Mouse (Mus musculus): ENCODE results near the gene Fam151b. TPM values are rescaled to one million over a fixed set of nuclear protein-coding genes. Genes with fewer than 3 reads are reported as not detected.

The Fam151b gene
- total RNA-seq (2021) = 1 to 10 TPM; 4.5 to 6.5 TPM
- long read RNA-seq, experiment 1, transcript Fam151b-201 (6 exons, 1,152 nt) = major isoform, 6 of 9 reads
- long read RNA-seq, experiment 1, partial matches to known transcripts = 0 of 9 reads
- long read RNA-seq, experiment 1, other reads (novel, unspliced or antisense) = 2 of 9 reads
- long read RNA-seq, experiment 2, partial matches to known transcripts = 0 of 3 reads
- long read RNA-seq, experiment 2, other reads (novel, unspliced or antisense) = 1 of 3 reads

DNA sequence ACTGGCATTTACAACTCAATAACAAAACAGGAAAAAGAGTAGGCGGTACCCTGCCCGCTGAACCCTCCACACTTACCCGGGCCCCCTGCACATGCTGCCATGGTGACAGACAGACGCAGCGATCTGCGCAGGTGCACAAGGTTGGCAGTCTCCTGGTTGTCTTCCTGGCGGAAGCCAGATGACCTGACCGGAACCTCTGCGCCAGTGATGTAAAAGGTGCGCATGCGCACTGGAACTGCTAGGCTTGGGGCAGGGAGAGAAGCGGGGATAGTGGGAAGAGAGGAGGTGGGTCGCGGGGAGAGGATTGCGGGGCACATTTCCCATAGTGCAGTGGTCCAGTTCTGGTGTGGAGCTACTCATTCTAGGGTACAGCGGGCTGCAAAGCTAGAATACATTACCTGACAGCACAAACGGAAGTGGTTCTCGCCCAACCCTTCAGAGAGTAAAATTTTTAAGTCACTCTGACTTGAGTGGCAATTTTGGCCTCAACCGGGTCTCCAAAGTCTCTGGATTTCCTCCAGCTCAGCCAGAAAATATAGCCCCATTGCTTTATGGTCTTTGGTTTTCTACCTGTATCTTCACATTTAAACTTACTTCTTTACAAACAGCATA lies at the start of gene Fam151b:
Fam151b (minus strand) TSS at position 164 of the 612 bp plus-strand sequence.
- DNase-seq = peak; percentile 94 to 95

DNA sequence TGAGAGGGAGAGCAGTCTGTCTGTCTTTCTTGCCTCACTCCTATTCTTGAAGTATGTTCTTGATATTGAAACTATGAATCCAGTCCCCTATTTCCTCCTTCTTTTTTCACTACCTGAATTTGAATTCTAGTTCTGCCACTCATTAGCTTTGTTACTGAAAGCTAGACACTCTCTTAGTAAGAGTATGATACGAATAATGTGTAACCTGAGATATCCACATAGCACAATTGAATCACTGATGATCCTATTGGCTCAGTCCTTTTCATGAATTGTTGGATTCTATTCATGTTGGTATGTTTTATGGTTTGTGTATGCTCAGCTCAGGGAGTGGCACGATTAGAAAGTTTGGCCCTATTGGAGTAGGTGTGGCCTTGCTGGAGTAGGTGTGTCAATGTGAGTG lies 48.4 kb upstream of the Fam151b start:
- no peak for DNase-seq

DNA sequence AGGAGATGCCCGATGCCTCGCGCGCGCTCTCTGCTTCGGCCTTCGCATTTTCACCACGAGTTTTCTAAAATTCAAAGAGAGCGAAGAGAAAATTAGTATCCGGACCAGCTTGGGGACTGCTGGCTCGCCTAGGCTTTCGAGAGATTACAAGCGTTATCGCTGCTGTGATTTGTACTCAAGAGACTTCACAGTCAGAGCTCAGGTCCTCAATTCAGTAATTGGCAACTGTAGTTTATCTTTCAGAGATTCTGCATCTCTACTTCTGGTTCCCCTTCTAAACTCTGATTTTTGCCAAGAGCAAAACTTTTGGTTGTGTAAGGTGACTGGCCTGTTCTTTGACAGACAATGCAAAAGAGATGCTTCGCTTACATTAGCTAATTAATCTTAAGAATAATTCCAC lies 47.4 kb upstream of the Fam151b start:
- DNase-seq = no peak

DNA sequence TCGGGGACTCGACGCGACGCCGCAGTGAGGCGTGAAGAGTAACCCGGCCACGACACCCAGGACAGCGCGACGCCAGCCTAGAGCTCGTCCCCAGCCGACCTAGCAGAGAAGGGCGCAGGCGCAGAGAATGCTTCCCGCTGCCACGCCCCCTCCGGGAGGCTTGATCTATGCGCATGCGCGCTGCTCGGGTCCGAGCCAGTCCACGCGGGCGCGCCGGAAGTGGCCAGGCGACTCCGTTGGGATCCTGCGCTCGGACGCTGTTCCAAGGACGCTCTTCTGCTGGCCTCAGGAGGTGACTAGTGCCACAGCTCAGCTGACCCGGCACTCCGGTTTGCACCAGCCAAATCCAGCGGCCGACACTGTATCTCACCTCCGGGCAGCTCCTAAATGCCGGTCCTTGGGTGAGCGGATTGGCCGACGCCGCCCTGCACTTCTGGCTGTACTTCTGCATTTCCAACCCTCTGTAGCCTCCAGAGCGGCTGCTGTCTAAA lies 47.0 kb upstream of the Fam151b start, which contains the start of gene Zfyve16:
Zfyve16 (minus strand) TSS at position 148 of the 491 bp plus-strand sequence.
- DNase-seq = peak; percentile 99

DNA sequence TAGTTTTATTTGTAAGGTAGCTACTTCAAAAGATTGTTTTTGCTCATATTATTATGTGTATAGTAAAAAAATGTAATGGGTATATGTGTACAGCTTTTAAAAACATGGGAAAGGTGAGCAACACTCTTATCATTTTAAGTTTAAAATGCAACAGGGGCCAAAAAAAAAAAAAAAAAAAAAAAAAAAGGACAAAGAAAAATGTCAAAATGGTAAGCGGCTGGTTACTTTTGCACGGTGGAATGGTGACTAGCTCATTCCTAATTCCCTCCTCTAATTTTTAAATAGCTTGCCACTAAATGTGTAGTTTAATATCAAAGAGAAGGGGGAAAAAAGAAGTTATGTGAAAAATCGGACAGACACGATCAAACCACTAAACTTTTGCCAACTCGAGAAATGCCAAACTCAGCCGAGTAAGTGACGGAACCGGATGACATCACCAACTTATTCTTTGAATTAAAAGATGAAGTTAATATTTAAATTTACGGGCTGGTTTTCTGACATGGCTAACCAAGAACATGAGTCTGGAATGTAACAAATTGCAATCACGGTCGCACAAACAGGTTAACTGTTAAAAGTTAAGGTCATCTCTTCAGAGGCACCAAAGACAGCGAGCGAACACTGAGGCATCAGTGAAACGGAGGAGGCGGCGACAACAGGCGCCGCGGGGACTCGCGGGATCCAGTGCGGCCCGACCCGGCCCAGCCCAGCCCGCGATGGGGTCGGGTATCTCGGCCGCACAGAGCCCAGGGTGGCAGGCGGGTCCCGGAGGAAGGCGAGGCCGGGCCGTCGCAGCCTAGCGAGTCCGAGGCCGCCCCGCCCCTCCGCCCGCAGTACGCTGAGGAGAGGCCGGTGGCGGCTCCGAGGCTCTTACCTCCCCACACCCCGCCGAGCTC lies 46.3 kb upstream of the Fam151b start:
- no peak for DNase-seq

DNA sequence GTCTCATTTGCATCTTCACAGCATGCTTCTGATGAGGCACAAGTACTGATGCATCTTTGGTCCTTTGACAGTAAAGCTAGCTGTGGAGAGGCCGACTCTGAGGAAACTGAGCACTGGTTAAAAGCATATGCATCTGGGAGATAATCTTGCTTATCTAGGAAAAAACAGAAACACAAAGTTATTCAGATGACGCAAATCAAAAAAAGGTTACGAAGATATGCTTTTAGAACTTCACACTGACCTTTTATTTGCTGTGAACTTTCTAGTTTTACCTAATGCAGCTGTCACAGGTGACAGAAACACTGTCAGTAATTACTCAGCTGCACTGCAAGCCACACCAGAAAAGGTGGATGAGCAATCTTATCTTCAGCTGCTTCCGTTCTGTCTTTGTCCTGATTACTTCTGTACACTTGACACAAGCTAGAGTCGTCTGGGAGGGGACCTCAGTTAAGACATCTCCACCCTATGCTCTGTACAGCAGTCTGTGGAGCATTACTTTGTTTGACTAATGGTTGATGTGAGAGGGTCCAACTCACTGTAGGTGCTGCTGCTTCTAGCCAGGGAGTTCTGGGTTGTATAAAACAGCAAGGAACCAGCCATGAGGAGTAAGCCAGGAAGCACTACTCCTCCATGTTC lies 39.5 kb upstream of the Fam151b start:
- DNase-seq = no peak

DNA sequence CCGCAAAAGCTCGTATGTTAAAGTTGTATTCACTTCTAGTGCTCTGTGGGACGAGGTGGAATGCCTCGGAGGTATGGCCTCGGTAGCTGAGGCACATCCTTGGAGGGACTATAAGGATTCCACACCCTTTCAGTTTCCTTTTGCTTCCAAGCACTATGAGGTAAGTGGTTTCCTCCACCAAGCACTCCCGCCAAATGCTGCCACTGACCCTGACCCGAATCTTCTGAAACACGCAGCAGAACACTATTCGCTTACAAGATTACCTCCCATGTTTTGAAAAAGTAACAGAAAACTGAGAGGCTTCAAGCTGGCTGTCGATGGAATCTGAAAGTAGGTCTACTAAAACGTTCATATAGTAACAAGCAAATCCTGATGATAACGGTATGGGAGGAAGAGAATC lies 21.1 kb upstream of the Fam151b start:
- DNase-seq = peak; percentile 52 to 65

DNA sequence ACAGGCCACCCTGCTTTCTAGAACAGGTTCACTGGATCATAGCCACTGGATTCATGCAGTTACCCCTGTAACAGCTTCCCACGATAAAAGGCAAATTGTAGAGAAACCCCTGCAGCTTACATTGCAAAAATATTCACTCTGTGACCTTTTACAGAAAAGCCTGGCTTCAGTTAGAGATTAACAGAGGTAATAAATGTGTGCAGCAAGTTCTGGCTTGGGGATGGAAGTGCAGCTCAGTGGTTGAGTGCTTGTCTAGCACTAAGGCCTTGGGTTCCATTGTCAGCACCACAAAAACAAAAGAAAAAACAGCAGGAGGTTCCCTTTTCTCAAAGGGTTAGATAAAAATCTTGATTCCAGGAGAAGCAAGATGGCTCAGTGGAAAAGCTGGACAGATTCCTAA lies 8.1 kb upstream of the Fam151b start:
- no peak for DNase-seq

DNA sequence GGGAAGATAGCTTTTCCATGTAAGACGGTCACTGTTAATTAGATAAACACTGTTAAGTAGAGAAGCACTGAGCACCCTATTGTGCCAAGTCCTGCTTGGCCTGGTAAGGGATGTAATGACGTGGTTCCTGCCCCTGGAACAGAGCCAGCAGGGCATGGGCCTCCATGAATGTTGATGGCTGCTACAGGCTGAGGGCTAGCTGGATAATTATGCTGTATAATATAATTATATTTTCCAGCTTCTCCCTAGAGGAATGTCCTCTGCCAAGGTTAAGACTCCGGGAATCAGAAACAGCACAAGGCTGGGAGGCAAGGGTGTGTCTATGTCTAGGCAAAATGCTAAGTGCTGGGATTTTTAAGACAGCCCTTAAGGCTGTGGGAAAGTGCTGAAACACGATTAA lies 7.0 kb upstream of the Fam151b start:
- DNase-seq = peak; percentile 30

DNA sequence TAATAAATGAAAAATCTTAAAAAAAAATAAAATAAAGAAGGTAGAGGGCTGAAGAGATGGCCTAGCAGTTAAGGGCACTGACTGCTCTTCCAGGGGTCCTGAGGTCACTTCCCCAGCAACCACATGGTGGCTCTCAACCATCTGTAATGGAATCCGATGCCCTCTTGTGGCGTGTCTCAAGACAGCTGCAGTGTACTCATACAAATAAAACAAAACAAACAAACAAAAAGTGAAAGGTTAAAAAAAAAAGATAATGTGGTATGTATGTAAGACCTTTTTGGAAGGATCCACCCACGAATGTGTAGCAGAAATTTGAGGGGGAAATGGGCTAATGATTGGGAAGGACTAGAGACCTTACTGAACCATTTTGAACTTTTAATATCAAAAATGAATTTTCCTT lies 467 bp downstream of the Fam151b start:
- DNase-seq = peak; percentile 40 to 70

DNA sequence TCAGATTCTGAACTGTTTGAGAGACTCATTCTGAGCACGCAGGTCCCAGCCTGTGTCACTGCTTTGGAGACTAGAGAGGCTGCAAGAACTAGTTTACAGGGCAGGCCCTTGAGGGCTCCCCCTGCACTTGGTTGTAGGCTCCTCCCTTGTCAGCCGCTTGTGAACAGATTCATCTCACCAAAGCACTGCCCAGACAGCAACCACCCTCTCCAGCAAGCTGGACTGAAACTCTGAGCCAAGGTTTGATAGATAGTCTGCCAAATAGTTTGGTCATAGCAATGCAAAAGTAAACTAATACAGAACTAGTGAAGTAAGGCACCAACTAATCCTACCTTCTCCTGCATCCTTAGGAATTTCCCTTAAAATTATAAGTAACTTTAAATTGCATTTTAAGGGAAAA lies 13.7 kb downstream of the Fam151b start:
- peak in 1 of 2 experiments; percentile 4 for DNase-seq

DNA sequence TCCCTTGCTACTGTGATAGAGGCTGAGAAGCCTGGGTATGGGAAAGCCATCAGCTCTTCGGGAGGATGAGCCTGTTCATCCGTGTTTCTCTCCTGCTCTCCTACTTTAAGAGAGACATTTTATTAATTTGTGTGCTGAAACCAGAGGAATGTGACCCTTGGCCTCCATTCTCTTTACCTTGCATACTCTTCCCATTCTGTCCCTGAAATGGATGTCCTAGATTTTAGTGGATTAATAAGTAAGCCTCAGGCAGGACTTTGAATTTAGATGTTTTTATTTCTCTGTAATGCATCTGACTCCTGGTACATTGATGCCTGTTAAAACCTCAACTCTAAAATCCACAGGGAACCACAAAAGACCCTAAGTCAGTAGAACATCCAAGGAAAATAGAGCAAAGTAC lies 14.4 kb downstream of the Fam151b start:
- DNase-seq = no peak

DNA sequence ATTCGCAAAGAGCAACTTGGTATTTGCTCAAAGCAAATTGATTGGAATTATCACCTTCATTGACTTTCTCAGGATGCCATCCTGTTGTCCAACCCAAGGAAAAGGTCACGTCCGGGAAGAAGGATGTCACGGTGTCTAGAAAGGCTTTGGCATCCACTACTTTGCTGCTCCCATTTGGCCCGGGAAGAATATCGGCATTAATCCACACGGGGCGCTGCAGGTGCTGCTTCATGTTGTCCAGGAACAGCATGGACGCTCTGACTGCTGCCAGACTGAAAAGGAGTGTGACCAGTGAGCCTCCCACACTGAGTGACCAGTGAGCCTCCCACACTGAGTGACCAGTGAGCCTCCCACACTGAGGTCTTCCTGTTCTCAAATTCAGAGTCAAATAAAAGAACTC lies 15.9 kb downstream of the Fam151b start:
- DNase-seq = no peak

DNA sequence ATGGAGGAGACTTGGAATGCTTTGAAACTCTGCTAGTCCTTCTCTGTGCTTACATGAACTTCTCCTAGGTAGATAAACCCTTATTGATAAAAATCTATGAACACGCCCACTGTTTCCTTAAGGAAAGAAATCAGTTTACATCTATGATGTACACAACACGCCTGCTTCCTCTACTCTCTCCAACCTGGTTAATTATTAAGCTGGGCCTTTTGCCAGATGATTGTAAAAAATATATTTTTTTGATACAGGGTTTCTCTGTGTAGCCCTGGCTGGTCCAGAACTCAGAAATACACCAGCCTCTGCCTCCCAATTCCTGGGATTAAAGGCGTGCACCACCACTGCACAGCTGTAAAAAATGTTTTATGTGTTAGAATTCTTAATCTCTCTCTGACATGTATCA lies 19.1 kb downstream of the Fam151b start:
- no peak for DNase-seq

DNA sequence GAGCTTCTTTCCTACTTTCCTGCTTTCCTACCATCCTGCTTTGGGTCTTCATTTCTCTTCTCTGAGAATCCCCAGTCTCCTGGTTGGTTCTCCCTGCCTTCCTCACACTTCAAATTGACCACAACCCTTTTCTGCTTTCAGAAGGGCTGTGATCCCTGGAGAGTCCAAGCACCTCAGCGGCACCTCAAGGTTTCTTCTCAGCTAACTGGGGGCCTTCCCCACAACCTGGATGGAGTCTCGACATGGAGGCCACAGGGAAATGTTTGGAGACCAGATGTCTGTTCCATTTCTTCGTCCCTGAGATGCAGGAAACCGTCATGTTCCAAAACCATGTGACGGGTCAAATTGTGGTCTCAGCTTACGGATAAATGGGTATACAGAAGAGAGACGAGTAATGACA lies 36.9 kb downstream of the Fam151b start:
- no peak for DNase-seq

DNA sequence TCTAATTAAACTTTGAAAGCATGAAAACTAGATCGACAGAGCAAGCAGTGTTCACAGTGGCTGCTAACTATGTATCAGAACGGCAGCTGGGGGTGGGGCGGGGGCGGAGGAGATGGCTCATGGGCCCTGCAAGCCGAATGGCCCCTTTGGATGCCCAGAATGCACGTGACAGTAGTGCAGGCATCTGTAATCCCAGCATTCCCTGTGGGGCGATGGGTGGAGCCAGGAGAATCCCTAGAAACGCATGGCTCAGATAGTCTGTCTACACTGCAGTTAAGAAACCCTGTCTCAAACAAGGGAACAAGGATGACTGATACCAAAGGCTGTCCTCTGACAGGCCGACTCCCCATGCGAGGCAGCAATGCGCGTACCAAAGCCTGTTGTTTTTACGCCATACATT lies 43.5 kb downstream of the Fam151b start:
- DNase-seq = no peak

DNA sequence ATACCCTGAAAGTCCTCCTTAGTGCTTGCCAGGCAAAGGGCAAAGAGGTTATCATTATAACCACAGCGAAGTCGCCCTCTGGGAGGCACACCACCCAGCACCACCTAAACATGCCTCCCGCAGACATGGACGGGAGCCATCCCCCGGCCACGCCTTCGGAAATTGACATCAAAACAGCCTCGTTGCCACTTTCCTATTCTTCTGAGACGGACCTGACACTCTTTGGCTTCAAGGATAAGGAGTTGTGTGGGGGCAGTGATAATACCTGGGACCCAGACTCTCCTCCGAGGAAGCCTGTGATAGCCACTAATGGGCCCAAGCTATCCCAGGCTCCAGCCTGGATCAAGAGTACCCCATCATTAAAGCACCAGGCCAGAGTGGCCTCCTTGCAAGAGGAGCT lies 45.2 kb downstream of the Fam151b start:
- DNase-seq = no peak

DNA sequence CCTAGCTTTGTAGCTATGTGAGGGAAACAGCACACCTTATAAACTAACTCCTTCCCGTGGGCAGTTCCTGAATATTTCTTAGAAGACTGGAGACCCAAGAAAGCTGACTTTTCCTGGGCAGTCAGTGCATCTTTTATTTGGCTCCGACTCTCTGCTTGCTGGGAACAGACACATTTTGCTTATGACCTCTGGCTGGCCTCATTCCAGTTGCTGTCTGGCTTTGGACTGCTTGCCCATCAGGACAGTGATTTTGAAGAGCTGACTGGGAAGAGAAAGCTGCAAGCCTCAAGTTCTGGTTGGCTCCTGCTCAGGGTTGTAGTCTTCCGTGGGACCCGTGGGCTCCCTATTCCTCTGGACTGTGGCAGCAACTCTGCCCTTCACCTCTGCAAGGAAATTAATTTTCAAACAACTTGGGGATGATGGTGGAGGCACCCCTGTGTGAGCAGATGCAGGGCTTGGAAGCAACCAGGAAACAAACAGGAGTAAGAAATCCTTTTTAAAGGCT lies 56.4 kb downstream of the Fam151b start:
- peak in 1 of 2 experiments; percentile 10 for DNase-seq

DNA sequence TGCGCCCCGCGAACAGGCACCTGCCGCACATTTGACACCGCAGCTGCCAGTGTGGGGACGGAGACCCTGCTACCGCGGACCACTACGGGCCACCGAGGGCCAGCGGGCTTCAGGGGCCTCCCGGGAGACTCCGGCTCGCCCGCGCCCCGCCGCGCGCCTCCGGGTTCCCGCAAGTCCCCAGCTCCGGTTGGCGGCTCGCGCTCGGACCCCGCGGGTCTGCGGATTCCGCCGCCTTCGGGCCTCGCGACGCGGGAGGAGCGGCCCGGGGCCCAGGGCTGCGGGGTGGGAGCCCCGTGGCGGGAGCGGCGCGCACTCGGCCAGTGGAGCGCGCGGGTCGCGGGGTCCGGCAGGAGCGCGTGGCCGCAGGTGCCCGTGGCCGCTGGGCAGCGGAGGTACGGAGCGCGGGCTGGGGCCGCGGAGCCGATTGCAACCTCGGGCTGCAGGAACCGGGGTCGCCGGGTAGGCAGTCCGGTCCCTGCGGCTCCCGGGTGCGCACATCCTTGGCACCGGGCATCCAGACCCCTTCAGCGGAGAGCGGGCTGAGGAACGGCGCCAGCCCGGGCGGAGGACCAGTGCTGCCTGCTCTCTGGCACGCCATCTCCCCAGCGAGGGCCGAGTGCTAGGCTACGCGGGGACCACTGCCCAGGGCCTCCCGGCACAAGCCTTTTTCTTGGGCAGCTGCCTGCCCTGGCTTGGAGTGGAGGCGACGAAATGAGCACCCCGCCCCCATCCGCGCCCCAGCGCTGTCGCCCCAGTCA lies 57.3 kb downstream of the Fam151b start:
- peak; percentile 13 to 21 for DNase-seq

DNA sequence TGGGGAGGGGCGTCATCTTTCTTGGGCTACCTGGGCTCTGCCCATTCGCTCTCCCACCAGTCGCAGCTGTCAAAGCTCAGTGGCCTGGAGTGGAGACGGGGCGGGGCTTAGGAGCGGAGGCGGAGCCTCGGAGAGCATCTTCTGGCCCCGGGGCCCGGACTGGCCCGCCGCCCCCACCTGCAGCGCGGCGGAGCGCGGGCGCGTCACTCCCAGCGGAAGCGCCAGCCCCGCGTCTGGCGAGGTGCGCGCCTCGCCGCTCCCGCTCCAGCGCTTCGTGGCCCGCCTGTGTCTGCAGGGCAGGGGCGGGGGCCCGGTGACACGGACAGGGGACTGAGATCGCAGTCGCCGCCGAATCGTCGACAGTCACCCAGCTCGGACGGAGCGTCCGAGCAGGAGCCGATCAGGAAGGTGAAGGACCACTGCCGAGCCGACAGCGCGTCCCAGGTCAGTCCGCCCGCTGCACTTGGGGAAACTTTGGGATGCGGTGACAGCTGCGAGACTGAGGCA lies 58.0 kb downstream of the Fam151b start, which contains the start of gene Ankrd34b:
Ankrd34b (plus strand) TSS at position 139 of the 507 bp plus-strand sequence.
- DNase-seq = peak; percentile 63 to 76

DNA sequence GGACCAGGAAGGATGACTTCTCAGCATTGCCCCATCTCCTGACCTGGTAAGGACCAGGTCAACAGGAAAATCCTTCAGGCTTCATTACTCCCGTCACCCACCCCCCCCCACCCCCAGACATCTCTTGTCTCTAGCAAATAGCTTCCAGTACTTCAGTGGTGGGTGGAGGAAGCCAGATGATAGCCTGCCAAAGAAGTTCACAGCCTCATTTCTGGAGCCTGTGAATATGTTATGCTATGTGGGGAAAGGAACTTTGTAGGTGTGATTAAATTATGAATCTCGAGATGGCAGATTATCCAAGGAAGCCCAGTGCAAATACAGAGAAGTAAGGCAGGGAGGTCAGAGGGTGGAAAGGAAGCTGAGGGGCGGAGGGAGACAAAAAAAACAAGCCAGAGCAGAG lies 60.1 kb downstream of the Fam151b start:
- DNase-seq = no peak

Data from adrenal gland, postnatal 36 days (tissue).